Mouse (Mus musculus) lung, postnatal 4 days (tissue): ENCODE measurements around the gene Gm7347.
"Not testable (repeated sequence)": the region's sequence is repeated elsewhere in the genome, so short reads cannot be mapped to it uniquely, and the experiment has no call there.

ENCODE experiments used
- DNase-seq, 2 experiments: peaks; one replicate each; pipeline ENCODE4 v3.0.0; 2021

Gene Gm7347

DNA sequence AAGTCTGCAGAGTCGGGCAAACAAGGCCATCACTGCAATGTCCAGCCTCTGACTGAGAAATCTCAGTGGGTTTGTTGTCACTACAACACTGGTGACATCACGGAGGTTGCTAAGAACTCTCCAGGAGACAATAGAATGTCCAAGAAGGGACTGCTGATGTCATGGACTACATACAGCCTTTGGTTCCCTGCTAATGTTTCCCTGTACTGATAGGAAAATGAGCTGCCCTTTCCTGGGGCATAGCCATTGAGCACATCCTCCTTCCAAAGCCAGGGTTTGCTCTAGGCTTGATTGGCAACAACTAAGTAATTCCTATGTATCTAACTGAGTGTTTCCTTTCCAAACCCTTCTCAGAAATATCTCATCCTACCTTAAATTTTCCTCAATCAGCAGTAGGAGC, at the start of gene Gm7347:
TSS of gene Gm7347 (minus strand) at position 101 of the 400 bp plus-strand sequence.
- not testable (repeated sequence) for DNase-seq

GRCm38 (mm10) chr5:26105262-26105661, 46.9 kb upstream of the Gm7347 start, which contains the start of gene 5031410I06Rik:
TSS of gene 5031410I06Rik (minus strand) at chr5:26105362.
- not testable (repeated sequence) for DNase-seq

GRCm38 (mm10) chr5:26089191-26089590, 30.8 kb upstream of the Gm7347 start, which contains the start of gene Gm10471:
TSS of gene Gm10471 (minus strand) at chr5:26089291.
- not testable (repeated sequence) for DNase-seq

GRCm38 (mm10) chr5:26079023-26079422, 20.6 kb upstream of the Gm7347 start:
- DNase-seq: not testable (repeated sequence)

- no peak for DNase-seq
Observed at GRCm38 (mm10) chr5:26070716-26071115, 12.3 kb upstream of the Gm7347 start.

DNA sequence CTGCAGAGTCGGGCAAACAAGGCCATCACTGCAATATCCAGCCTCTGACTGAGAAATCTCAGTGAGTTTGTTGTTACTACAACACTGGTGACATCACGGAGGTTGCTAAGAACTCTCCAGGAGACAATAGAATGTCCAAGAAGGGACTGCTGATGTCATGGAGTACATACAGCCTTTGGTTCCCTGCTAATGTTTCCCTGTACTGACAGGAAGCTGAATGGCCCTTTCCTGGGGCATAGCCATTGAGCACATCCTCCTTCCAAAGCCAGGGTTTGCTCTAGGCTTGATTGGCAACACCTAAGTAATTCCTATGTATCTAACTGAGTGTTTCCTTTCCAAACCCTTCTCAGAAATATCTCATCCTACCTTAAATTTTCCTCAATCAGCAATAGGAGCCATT, 18.9 kb downstream of the Gm7347 start, which contains the start of gene Speer4a:
TSS of gene Speer4a (minus strand) at position 101 of the 400 bp plus-strand sequence.
- DNase-seq: not testable (repeated sequence)

- not testable (repeated sequence) for DNase-seq
Observed at GRCm38 (mm10) chr5:26022816-26023215, 35.6 kb downstream of the Gm7347 start, which contains the start of gene Gm5862. TSS of gene Gm5862 (minus strand) at chr5:26022916.

- DNase-seq: not testable (repeated sequence)
Observed at GRCm38 (mm10) chr5:26007697-26008096, 50.7 kb downstream of the Gm7347 start.

GRCm38 (mm10) chr5:26006937-26007695, 51.3 kb downstream of the Gm7347 start:
- DNase-seq: peak in 1 of 2 experiments; percentile 20

DNA sequence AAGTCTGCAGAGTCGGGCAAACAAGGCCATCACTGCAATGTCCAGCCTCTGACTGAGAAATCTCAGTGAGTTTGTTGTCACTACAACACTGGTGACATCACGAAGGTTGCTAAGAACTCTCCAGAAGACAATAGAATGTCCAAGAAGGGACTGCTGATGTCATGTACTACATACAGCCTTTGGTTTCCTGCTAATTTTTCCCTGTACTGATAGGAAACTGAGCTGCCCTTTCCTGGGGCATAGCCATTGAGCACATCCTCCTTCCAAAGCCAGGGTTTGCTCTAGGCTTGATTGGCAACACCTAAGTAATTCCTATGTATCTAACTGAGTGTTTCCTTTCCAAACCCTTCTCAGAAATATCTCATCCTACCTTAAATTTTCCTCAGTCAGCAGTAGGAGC, 53.7 kb downstream of the Gm7347 start, which contains the start of gene Gm1979:
TSS of gene Gm1979 (minus strand) at position 101 of the 400 bp plus-strand sequence.
- not testable (repeated sequence) for DNase-seq
